Mouse (Mus musculus) C2C12 (cell line): ENCODE measurements at regions not wholly inside any gene's neighbourhood (a gene's known extent, or its start where the extent isn't known, plus 50 kb on each side); places are given as distances from the start of the nearest gene placed in this dataset.

Experiments
- H3K27me3 ChIP-seq: one replicate; pipeline ENCODE4 v1.6.1; 2011; ENCODE audit not compliant: control insufficient read depth, insufficient read depth, insufficient read length
- H3K36me3 ChIP-seq: one replicate; pipeline ENCODE4 v1.6.1; 2011; ENCODE audit not compliant: control insufficient read depth, insufficient read depth
- H3K4me3 ChIP-seq: one replicate; pipeline ENCODE4 v1.5.1; 2011; ENCODE audit warnings: mild to moderate bottlenecking, control low read depth; ENCODE audit not compliant: poor library complexity, insufficient read depth, severe bottlenecking
- H3K79me2 ChIP-seq: one replicate; pipeline ENCODE4 v1.6.1; 2011; ENCODE audit not compliant: control insufficient read depth, insufficient read depth
- H3K79me3 ChIP-seq: one replicate; pipeline ENCODE4 v1.6.1; 2011; ENCODE audit warnings: low read depth, control low read depth
- H3ac ChIP-seq: one replicate; pipeline ENCODE3; 2011; ENCODE audit warnings: low read depth; ENCODE audit not compliant: control insufficient read depth, insufficient read length
- CEBPB ChIP-seq: IDR thresholded peaks from one replicate; pipeline ENCODE4 v1.6.1; 2011; ENCODE audit warnings: low read depth, mild to moderate bottlenecking, control low read depth, moderate library complexity
- CTCF ChIP-seq: IDR thresholded peaks from one replicate; pipeline ENCODE4 v1.5.1; 2011; ENCODE audit not compliant: control insufficient read depth, insufficient read depth, insufficient read length
- FOSL1 ChIP-seq: IDR thresholded peaks from one replicate; pipeline ENCODE4 v1.8.0; 2011; ENCODE audit warnings: mild to moderate bottlenecking, low read length; ENCODE audit not compliant: poor library complexity, insufficient read depth, severe bottlenecking
- MAX ChIP-seq: IDR thresholded peaks from one replicate; pipeline ENCODE4 v1.6.1; 2011; ENCODE audit warnings: mild to moderate bottlenecking, control low read depth
- MYOD1 ChIP-seq: IDR thresholded peaks from one replicate; pipeline ENCODE4 v1.6.1; 2011; ENCODE audit warnings: low read depth; ENCODE audit not compliant: control insufficient read depth, insufficient read length
- MYOG ChIP-seq: IDR thresholded peaks from one replicate; pipeline ENCODE4 v1.6.1; 2011; ENCODE audit not compliant: control insufficient read depth, insufficient read length; ENCODE audit errors: extremely low read depth
- USF1 ChIP-seq: IDR thresholded peaks from one replicate; pipeline ENCODE4 v1.6.1; 2011; ENCODE audit warnings: low read depth, mild to moderate bottlenecking, control low read depth, moderate library complexity

- H3ac ChIP-seq, result no peak overlapping the region
- H3K36me3 ChIP-seq, result no peaks in the 10 kb centered on the region
- no peaks in the 10 kb centered on the region for H3K79me3 ChIP-seq
- H3K79me2 ChIP-seq, result no peaks in the 10 kb centered on the region
- no peaks in the 10 kb centered on the region for H3K27me3 ChIP-seq
- TF ChIP-seq MYOD1 (no peak), MYOG (no peak), USF1 (no peak), FOSL1 (no peak), CTCF (no peak), MAX (no peak), CEBPB (no peak)
- no peak overlapping the region for H3K4me3 ChIP-seq
Observed at GRCm38 (mm10) chr13:79035276-79035675, 835.7 kb upstream of the Nr2f1 start.

- TF ChIP-seq CEBPB (no peak), MYOD1 (peak; percentile 53)
- H3K36me3 ChIP-seq, result no peaks in the 10 kb centered on the region
- no peaks in the 10 kb centered on the region for H3K79me2 ChIP-seq
- no peaks in the 10 kb centered on the region for H3K79me3 ChIP-seq
- no peaks in the 10 kb centered on the region for H3K27me3 ChIP-seq
- no peak overlapping the region for H3K4me3 ChIP-seq
- no peak overlapping the region for H3ac ChIP-seq
Observed at GRCm38 (mm10) chr13:79029974-79030373, 830.4 kb upstream of the Nr2f1 start.

GRCm38 (mm10) chr13:79027877-79028760 is 828.6 kb upstream of the Nr2f1 start:
- Histone ChIP-seq H3K36me3 (no peaks in the 10 kb centered on the region), H3K79me3 (no peaks in the 10 kb centered on the region), H3K27me3 (no peaks in the 10 kb centered on the region), H3ac (no peak overlapping the region), H3K79me2 (no peaks in the 10 kb centered on the region), H3K4me3 (no peak overlapping the region)
- no peak for TF ChIP-seq MYOG
- peak; percentile 22 for TF ChIP-seq CTCF

DNA sequence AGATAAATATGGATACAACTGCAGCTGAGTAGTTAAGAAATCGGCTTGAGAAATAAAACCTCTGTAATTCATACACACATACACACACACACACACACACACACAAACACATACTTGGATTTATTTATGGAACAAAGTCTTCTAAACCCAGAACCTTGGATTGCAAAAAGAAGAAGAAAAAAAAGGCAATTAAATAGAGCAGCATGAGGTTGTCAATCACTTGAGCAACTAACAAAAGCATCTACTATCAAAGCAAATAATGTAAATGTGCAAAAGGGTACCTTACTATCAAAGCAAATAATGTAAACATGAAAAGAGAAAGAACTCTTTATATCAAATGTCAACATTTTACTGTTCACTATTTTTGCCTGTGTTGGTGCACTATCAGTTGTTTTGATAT is 826.1 kb upstream of the Nr2f1 start:
- Histone ChIP-seq H3K4me3 (no peak overlapping the region), H3K79me3 (no peaks in the 10 kb centered on the region), H3K36me3 (no peaks in the 10 kb centered on the region), H3K79me2 (no peaks in the 10 kb centered on the region), H3K27me3 (no peaks in the 10 kb centered on the region), H3ac (no peak overlapping the region)
- TF ChIP-seq MAX, result no peak
- TF ChIP-seq MYOD1, result no peak
- no peak for TF ChIP-seq CEBPB
- TF ChIP-seq CTCF, result no peak
- no peak for TF ChIP-seq USF1
- TF ChIP-seq MYOG, result no peak
- no peak for TF ChIP-seq FOSL1

DNA sequence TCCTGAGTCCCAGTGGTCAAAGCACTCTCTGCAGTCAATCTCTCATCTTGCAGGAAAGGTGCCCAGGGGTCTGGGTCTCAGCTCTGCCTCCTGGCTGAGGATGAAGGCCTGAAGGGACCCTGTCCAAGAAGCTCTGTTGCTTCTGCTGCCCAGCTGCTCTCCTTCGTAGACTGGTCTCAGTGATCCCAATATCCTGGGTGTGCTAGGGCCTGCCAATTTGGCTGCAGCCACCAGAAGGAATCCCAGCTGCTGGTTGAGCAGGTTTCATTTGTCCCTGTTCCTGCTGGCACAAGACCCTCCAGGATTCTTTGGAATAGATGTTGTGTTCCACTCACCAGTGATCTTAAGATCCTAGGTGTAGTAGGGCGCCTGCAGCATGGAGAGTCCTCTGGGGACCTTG is 818.5 kb upstream of the Nr2f1 start:
- no peaks in the 10 kb centered on the region for H3K27me3 ChIP-seq
- no peak overlapping the region for H3K4me3 ChIP-seq
- no peaks in the 10 kb centered on the region for H3K36me3 ChIP-seq
- H3ac ChIP-seq, result no peak overlapping the region
- H3K79me2 ChIP-seq, result no peaks in the 10 kb centered on the region
- no peak for TF ChIP-seq USF1
- no peaks in the 10 kb centered on the region for H3K79me3 ChIP-seq

DNA sequence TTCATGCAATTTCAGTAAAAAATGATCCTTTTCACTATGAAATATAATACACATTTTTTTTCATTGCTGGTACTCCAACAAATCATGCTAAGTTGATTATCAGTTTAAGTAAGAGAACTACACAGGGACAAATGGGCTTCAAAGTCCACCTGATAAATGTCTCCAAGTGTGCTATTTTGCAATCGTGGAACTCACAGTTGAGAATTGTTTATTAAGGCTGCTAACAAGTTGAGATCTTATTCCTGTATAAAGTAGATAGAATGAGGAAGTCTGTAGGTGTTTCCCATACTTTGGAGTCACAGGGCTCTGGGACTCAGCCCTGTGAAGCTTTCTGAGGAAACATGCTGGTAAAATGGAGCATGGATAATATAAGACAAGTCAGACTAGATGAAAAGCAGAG is 803.8 kb upstream of the Nr2f1 start:
- H3ac ChIP-seq, result no peak overlapping the region
- H3K4me3 ChIP-seq, result no peak overlapping the region
- H3K79me2 ChIP-seq, result no peaks in the 10 kb centered on the region
- no peaks in the 10 kb centered on the region for H3K79me3 ChIP-seq
- TF ChIP-seq USF1, result no peak
- TF ChIP-seq MYOG, result no peak
- no peak for TF ChIP-seq FOSL1
- TF ChIP-seq CTCF, result no peak
- TF ChIP-seq CEBPB, result no peak
- no peak for TF ChIP-seq MYOD1
- no peak for TF ChIP-seq MAX
- H3K36me3 ChIP-seq, result no peaks in the 10 kb centered on the region
- H3K27me3 ChIP-seq, result no peaks in the 10 kb centered on the region
